Mouse (Mus musculus): Measurements from ENCODE around the gene Mbd5. TPM values are rescaled to one million over a fixed set of nuclear protein-coding genes. Genes with fewer than 3 reads are reported as not detected.

Gene Mbd5
- polyA plus RNA-seq, 1 experiment from 2014 or later, result 6.8 TPM

- no peaks in the 10 kb centered on the region for H3K36me3 ChIP-seq (ENCODE audit: control insufficient read depth, insufficient read depth)
- H3K9me3 ChIP-seq (ENCODE audit: control insufficient read depth), result no peaks in the 10 kb centered on the region
- no peaks in the 10 kb centered on the region for H3K4me1 ChIP-seq (replicated peaks; ENCODE audit: control insufficient read depth, insufficient read depth, low read length)
- TF ChIP-seq CTCF (IDR thresholded peaks at IDR 0.05; ENCODE audit: low read depth), result no peak
- peak overlapping the region; percentile 95 for H3K27ac ChIP-seq (ENCODE audit: low read depth, low read length)
- 1% methylated on average over 9 of the region's 9 CpGs for WGBS
- H3K4me2 ChIP-seq (replicated peaks; ENCODE audit: low read depth), result peak overlapping the region; percentile 75
- H3K27me3 ChIP-seq (replicated peaks; ENCODE audit: control insufficient read depth, insufficient read depth, low read length), result no peaks in the 10 kb centered on the region
- H3K4me3 ChIP-seq (ENCODE audit: low read depth, low read length), result peak overlapping the region; percentile 97
- peak; percentile 26 for ATAC-seq
- H3K9ac ChIP-seq (ENCODE audit: low read depth, low read length), result peak overlapping the region; percentile 88
Measured at GRCm38 (mm10) chr2:48949743-48950251, 489 bp downstream of the Mbd5 start.

- no peaks in the 10 kb centered on the region for H3K4me1 ChIP-seq (replicated peaks; ENCODE audit: control insufficient read depth, insufficient read depth, low read length)
- TF ChIP-seq CTCF (IDR thresholded peaks at IDR 0.05; ENCODE audit: low read depth), result no peak
- peak within 1 kb of the TSS; percentile 97 for H3K4me3 ChIP-seq (ENCODE audit: low read depth, low read length)
- no peaks in the 10 kb centered on the region for H3K36me3 ChIP-seq (ENCODE audit: control insufficient read depth, insufficient read depth)
- no peaks in the 10 kb centered on the region for H3K9me3 ChIP-seq (ENCODE audit: control insufficient read depth)
- H3K9ac ChIP-seq (ENCODE audit: low read depth, low read length), result peak within 1 kb of the TSS; percentile 95
- no peak for ATAC-seq
- 0% methylated on average over 2 of the region's 2 CpGs for WGBS
- no peaks in the 10 kb centered on the region for H3K27me3 ChIP-seq (replicated peaks; ENCODE audit: control insufficient read depth, insufficient read depth, low read length)
- H3K4me2 ChIP-seq (replicated peaks; ENCODE audit: low read depth), result peak within 1 kb of the TSS; percentile 76
- H3K27ac ChIP-seq (ENCODE audit: low read depth, low read length), result peak within 1 kb of the TSS; percentile 95
Measured at GRCm38 (mm10) chr2:48950252-48950315, 776 bp downstream of the Mbd5 start, which contains the start of gene Orc4. Orc4 (minus strand) TSS chr2:48950277.

DNA sequence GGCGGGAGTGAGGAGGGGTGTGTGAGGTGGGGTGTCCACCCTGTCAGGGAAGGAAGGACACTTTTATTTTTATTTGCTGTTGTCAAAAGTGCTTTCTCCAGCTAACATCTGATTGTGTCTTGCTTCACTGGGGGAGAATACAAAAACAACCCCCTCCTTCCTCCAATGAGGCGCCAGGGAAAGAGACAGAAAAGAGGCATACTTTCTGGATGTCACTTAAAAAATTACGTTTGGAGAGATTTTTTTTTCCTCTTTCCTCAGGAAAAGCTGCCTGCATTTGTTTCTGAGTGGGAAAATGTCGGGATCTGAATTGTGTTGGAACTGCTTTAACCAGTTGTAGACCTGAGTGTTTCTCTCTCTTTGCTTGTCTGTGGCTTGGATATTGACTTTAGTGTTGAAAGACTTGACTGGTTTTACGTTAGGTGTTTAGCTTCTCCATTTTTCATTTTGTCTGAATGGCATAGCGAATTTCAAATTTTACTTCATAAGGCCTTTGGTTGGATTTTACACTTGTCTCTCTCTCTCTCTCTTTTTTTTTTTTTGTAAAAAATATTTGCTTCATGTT lies 1.1 kb downstream of the Mbd5 start:
- TF ChIP-seq CTCF (IDR thresholded peaks at IDR 0.05; ENCODE audit: low read depth), result no peak
- Histone ChIP-seq H3K9me3 (ENCODE audit: control insufficient read depth) (no peaks in the 10 kb centered on the region), H3K4me3 (ENCODE audit: low read depth, low read length) (peak overlapping the region; percentile 97), H3K27ac (ENCODE audit: low read depth, low read length) (peak overlapping the region; percentile 95), H3K4me1 (replicated peaks; ENCODE audit: control insufficient read depth, insufficient read depth, low read length) (no peaks in the 10 kb centered on the region), H3K36me3 (ENCODE audit: control insufficient read depth, insufficient read depth) (no peaks in the 10 kb centered on the region), H3K4me2 (replicated peaks; ENCODE audit: low read depth) (peak overlapping the region; percentile 75), H3K9ac (ENCODE audit: low read depth, low read length) (peak overlapping the region; percentile 88), H3K27me3 (replicated peaks; ENCODE audit: control insufficient read depth, insufficient read depth, low read length) (no peaks in the 10 kb centered on the region)
- no peak for ATAC-seq
- 7% methylated on average over 6 of the region's 6 CpGs for WGBS

DNA sequence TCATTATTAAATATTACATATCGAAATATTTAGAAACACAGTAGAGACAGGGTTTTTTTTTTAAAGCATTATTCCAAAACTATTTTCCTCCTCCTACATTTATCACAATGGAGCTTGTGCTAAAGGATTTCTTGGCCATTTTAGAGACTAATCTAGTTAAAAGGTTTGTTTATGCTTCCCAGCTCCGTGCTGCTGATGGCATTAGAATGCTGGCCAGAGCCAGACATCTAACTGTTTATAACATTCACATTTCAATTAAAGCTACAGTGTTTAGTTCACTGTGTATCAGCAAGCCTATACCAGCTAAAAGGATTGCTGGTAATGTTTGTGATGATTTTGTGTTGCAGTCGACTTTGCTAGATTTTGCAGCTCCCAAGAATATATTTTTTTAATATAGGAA lies 7.3 kb downstream of the Mbd5 start:
- no peak overlapping the region for H3K9ac ChIP-seq (ENCODE audit: low read depth, low read length)
- ATAC-seq, result no peak
- no peaks in the 10 kb centered on the region for H3K9me3 ChIP-seq (ENCODE audit: control insufficient read depth)
- no peaks in the 10 kb centered on the region for H3K27me3 ChIP-seq (replicated peaks; ENCODE audit: control insufficient read depth, insufficient read depth, low read length)
- H3K27ac ChIP-seq (ENCODE audit: low read depth, low read length), result no peak overlapping the region
- H3K36me3 ChIP-seq (ENCODE audit: control insufficient read depth, insufficient read depth), result no peaks in the 10 kb centered on the region
- no peak for TF ChIP-seq CTCF (IDR thresholded peaks at IDR 0.05; ENCODE audit: low read depth)
- no peak overlapping the region for H3K4me2 ChIP-seq (replicated peaks; ENCODE audit: low read depth)
- whole genome bisulfite sequencing, result 56% methylated on average over 3 of the region's 3 CpGs
- H3K4me1 ChIP-seq (replicated peaks; ENCODE audit: control insufficient read depth, insufficient read depth, low read length), result no peaks in the 10 kb centered on the region
- H3K4me3 ChIP-seq (ENCODE audit: low read depth, low read length), result no peak overlapping the region

GRCm38 (mm10) chr2:48978920-48979319 lies 29.6 kb downstream of the Mbd5 start:
- Histone ChIP-seq H3K9ac (ENCODE audit: low read depth, low read length) (no peak overlapping the region), H3K4me1 (replicated peaks; ENCODE audit: control insufficient read depth, insufficient read depth, low read length) (no peaks in the 10 kb centered on the region), H3K27me3 (replicated peaks; ENCODE audit: control insufficient read depth, insufficient read depth, low read length) (no peaks in the 10 kb centered on the region), H3K4me3 (ENCODE audit: low read depth, low read length) (no peak overlapping the region), H3K27ac (ENCODE audit: low read depth, low read length) (no peak overlapping the region), H3K36me3 (ENCODE audit: control insufficient read depth, insufficient read depth) (no peaks in the 10 kb centered on the region), H3K9me3 (ENCODE audit: control insufficient read depth) (no peaks in the 10 kb centered on the region), H3K4me2 (replicated peaks; ENCODE audit: low read depth) (no peak overlapping the region)
- no peak for ATAC-seq
- TF ChIP-seq CTCF (IDR thresholded peaks at IDR 0.05; ENCODE audit: low read depth), result no peak
- 67% methylated on average over 3 of the region's 3 CpGs for WGBS

DNA sequence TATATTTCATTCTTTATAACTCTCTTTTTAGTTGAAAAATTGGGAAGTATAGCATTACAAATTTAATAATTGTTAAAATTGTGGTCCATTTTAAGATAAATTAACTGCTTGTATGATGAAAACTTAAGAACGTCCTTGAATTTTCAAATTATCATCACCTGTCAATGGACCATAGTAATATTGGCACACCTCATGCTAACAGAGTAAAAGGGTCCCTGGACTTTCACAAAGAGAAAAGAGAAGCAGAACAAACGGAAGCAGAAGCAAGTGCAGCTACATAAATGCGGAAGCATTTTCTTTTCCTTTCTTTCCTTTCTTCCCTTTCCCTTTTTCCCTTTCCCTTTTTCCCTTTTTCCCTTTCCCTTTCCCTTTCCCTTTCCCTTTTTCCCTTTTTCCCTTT lies 41.0 kb downstream of the Mbd5 start:
- H3K4me1 ChIP-seq (replicated peaks; ENCODE audit: control insufficient read depth, insufficient read depth, low read length), result no peaks in the 10 kb centered on the region
- no peaks in the 10 kb centered on the region for H3K36me3 ChIP-seq (ENCODE audit: control insufficient read depth, insufficient read depth)
- no peak overlapping the region for H3K4me3 ChIP-seq (ENCODE audit: low read depth, low read length)
- H3K9ac ChIP-seq (ENCODE audit: low read depth, low read length), result no peak overlapping the region
- WGBS, result 93% methylated on average over 3 of the region's 3 CpGs
- ATAC-seq, result no peak
- TF ChIP-seq CTCF (IDR thresholded peaks at IDR 0.05; ENCODE audit: low read depth), result no peak
- H3K27me3 ChIP-seq (replicated peaks; ENCODE audit: control insufficient read depth, insufficient read depth, low read length), result no peaks in the 10 kb centered on the region
- no peaks in the 10 kb centered on the region for H3K9me3 ChIP-seq (ENCODE audit: control insufficient read depth)
- no peak overlapping the region for H3K4me2 ChIP-seq (replicated peaks; ENCODE audit: low read depth)
- H3K27ac ChIP-seq (ENCODE audit: low read depth, low read length), result no peak overlapping the region

- Histone ChIP-seq H3K27ac (ENCODE audit: low read depth, low read length) (no peak overlapping the region), H3K9me3 (ENCODE audit: control insufficient read depth) (no peaks in the 10 kb centered on the region; the same call in 1 of the 2 replicates), H3K9ac (ENCODE audit: low read depth, low read length) (no peak overlapping the region), H3K4me3 (ENCODE audit: low read depth, low read length) (no peak overlapping the region), H3K4me2 (replicated peaks; ENCODE audit: low read depth) (no peak overlapping the region), H3K27me3 (replicated peaks; ENCODE audit: control insufficient read depth, insufficient read depth, low read length) (no peaks in the 10 kb centered on the region), H3K4me1 (replicated peaks; ENCODE audit: control insufficient read depth, insufficient read depth, low read length) (no peaks in the 10 kb centered on the region), H3K36me3 (ENCODE audit: control insufficient read depth, insufficient read depth) (no peaks in the 10 kb centered on the region; the same call in 1 of the 2 replicates)
- no peak for TF ChIP-seq CTCF (IDR thresholded peaks at IDR 0.05; ENCODE audit: low read depth)
- ATAC-seq, result no peak
- 87% methylated on average over 3 of the region's 3 CpGs for WGBS
Measured at GRCm38 (mm10) chr2:49040481-49040880, 91.2 kb downstream of the Mbd5 start.

All from intestine, postnatal 0 days (tissue).